Mouse (Mus musculus) forebrain, embryonic 12.5 days (tissue): ENCODE measurements around the gene Clint1. TPM values are rescaled to one million over a fixed set of nuclear protein-coding genes. Genes with fewer than 3 reads are reported as not detected.

Experiments used
- ATAC-seq: fragments of 200-750 bp; cut with Nextera tagmentation; 2 replicates; pipeline ENCODE4 v1.8.0; 2017; ENCODE audit warnings: moderate TSS enrichment; ENCODE audit not compliant: low FRiP score
- H3K27ac ChIP-seq: fragments of 300-500 bp; sonication (generic); 2 replicates; pipeline ENCODE4 v1.5.1; 2016; ENCODE audit warnings: mild to moderate bottlenecking
- H3K27me3 ChIP-seq: fragments of 300-500 bp; sonication (generic); 2 replicates; pipeline ENCODE4 v1.6.1; 2016; ENCODE audit warnings: mild to moderate bottlenecking
- H3K36me3 ChIP-seq: fragments of 300-500 bp; sonication (generic); replicated peaks from 2 replicates; pipeline ENCODE4 v1.6.1; 2016; ENCODE audit warnings: mild to moderate bottlenecking
- H3K4me1 ChIP-seq: fragments of 300-500 bp; sonication (generic); 2 replicates; pipeline ENCODE4 v1.6.1; 2016
- H3K4me2 ChIP-seq: fragments of 300-500 bp; sonication (generic); 2 replicates; pipeline ENCODE4 v1.6.1; 2016; ENCODE audit warnings: mild to moderate bottlenecking, moderate library complexity
- H3K4me3 ChIP-seq: fragments of 300-500 bp; sonication (generic); replicated peaks from 2 replicates; pipeline ENCODE4 v1.5.1; 2016; ENCODE audit warnings: mild to moderate bottlenecking
- H3K9ac ChIP-seq: fragments of 300-500 bp; sonication (generic); 2 replicates; pipeline ENCODE4 v1.6.1; 2016; ENCODE audit warnings: mild to moderate bottlenecking
- H3K9me3 ChIP-seq: fragments of 300-500 bp; sonication (generic); 2 replicates; pipeline ENCODE4 v1.6.1; 2016
- WGBS: fragments of 180-500 bp; shearing (Covaris S2); methylation state at CpG from one replicate; pipeline ENCODE4 v1.1.7; 2016; 5-methylcytosine and 5-hydroxymethylcytosine counted together
- polyA plus RNA-seq: library from polyadenylated mRNA; unstranded; fragments of >200 nt; fragmentation: Nextera tagmentation; extraction: Ambion mirVana; gene quantifications from 2 replicates; pipeline ENCODE4 v1.2.1, GENCODE M21; 2016

Clint1 gene
- polyA plus RNA-seq, 1 experiment from 2014 or later, result 76.0 TPM

DNA sequence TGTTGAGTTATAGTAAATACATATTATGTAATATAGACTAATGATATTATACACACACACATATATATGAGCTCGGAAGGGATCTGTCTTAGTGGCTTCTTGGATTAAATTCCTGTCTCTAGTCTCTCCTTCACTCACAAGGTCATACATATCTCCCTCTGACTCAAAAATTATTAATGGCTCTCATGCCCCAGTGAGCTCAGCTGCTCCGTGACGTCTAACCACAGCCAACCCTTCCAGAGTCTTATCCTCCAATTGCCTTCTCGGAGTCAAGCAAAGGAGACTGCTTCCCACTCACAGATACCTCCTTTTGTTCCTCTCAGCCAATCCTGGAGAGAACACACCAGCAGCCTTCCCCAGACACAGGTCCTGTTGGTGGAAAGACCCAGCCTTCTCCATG, 67.0 kb downstream of the Clint1 start:
- no peaks in the 10 kb centered on the region for H3K9me3 ChIP-seq
- no peak overlapping the region for H3K4me2 ChIP-seq
- ATAC-seq, result no peak
- peaks cover 12% of the 10 kb centered on the region for H3K4me1 ChIP-seq
- no peak overlapping the region for H3K27ac ChIP-seq
- H3K36me3 ChIP-seq, result no peaks in the 10 kb centered on the region
- 87% methylated on average over 4 of the region's 4 CpGs for WGBS
- H3K27me3 ChIP-seq, result no peaks in the 10 kb centered on the region; the same call in 1 of the 2 replicates
- no peak overlapping the region for H3K4me3 ChIP-seq
- H3K9ac ChIP-seq, result no peak overlapping the region

DNA sequence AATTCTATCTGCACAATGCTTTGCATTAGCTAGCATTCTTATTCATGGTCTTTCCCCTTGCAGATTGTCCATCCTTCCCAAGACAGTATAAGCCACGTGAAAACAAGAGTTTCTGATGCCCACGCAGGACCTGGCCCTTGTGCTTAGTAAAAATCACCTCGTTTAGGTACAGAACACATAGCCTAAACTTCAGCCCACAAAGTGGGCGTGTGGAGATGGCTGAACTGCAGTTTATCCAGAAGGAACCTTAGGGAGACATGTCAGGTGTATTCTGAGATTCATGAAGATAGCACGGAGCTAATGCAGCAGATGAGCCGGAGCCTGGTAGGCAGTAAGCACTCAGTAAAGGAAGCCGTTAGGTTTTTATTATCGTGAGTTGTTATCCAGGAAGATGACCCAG, 69.2 kb downstream of the Clint1 start:
- 0 out of 2 replicates have a peak, but pooled peaks have one; percentile 10 for ATAC-seq
- 0 out of 2 replicates have a peak overlapping the region, but pooled peaks have one; percentile 47 for H3K27ac ChIP-seq
- H3K9me3 ChIP-seq, result no peaks in the 10 kb centered on the region
- 47% methylated on average over 8 of the region's 8 CpGs for whole genome bisulfite sequencing
- peak overlapping the region; percentile 40 for H3K4me2 ChIP-seq
- H3K27me3 ChIP-seq, result no peaks in the 10 kb centered on the region; the same call in 1 of the 2 replicates
- H3K4me3 ChIP-seq, result no peak overlapping the region
- no peaks in the 10 kb centered on the region for H3K36me3 ChIP-seq
- peaks cover 17% of the 10 kb centered on the region for H3K4me1 ChIP-seq
- H3K9ac ChIP-seq, result no peak overlapping the region

DNA sequence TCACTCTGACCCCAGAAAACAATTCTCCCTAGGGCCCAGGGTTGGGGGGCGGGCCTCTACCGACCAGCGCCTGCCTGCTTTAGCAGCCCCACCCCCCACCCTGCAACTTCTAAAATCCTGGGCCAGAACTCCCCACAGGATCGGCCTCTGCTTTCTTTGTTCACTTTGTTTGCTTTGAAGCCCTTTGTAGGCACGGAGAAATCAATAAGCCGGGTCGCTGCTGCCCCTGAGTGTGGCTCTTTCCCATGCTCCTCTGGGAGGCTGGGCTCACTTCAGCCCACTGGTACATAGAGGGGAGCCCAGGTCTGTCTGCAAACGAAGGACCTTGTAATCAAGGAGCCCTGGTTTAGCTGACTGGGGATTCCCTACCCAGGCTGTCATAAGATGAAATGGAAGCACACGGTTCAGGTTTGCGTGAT, 69.6 kb downstream of the Clint1 start:
- 5% methylated on average over 10 of the region's 10 CpGs for whole genome bisulfite sequencing
- peaks cover 17% of the 10 kb centered on the region for H3K4me1 ChIP-seq
- peak; percentile 44; the same call in 1 of the 2 replicates for ATAC-seq
- H3K9me3 ChIP-seq, result no peaks in the 10 kb centered on the region
- H3K4me2 ChIP-seq, result peak overlapping the region; percentile 40
- 0 out of 2 replicates have a peak overlapping the region, but pooled peaks have one; percentile 47 for H3K27ac ChIP-seq
- no peaks in the 10 kb centered on the region for H3K36me3 ChIP-seq
- no peaks in the 10 kb centered on the region; the same call in 1 of the 2 replicates for H3K27me3 ChIP-seq
- H3K9ac ChIP-seq, result no peak overlapping the region
- H3K4me3 ChIP-seq, result no peak overlapping the region

DNA sequence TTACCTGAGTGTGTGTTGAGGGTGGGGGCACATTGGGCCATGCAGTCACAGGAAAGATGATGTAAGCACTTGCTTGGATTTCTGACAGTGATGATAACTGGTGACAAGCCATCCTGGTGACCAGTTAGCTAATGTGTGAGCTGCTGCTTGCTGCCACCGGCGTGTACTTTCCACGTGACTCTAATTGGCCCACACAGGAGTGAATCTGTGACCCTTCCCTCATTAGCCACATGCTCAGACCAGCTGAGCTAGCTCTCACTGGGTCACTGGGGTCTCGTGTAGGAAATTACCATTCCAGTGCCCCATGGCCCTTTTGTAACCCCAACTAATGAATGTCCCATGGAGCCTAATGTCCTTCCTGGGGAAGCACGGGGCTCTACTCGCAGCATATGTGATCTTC, 73.6 kb downstream of the Clint1 start:
- no peaks in the 10 kb centered on the region for H3K9me3 ChIP-seq
- H3K4me3 ChIP-seq, result no peak overlapping the region
- H3K27me3 ChIP-seq, result no peaks in the 10 kb centered on the region; the same call in 1 of the 2 replicates
- peaks cover 17% of the 10 kb centered on the region for H3K4me1 ChIP-seq
- ATAC-seq, result peak; percentile 31; the same call in 1 of the 2 replicates
- 48% methylated on average over 6 of the region's 6 CpGs for WGBS
- no peak overlapping the region for H3K27ac ChIP-seq
- no peak overlapping the region for H3K9ac ChIP-seq
- H3K4me2 ChIP-seq, result no peak overlapping the region
- peaks cover 5% of the 10 kb centered on the region; the same call in 1 of the 2 replicates for H3K36me3 ChIP-seq

DNA sequence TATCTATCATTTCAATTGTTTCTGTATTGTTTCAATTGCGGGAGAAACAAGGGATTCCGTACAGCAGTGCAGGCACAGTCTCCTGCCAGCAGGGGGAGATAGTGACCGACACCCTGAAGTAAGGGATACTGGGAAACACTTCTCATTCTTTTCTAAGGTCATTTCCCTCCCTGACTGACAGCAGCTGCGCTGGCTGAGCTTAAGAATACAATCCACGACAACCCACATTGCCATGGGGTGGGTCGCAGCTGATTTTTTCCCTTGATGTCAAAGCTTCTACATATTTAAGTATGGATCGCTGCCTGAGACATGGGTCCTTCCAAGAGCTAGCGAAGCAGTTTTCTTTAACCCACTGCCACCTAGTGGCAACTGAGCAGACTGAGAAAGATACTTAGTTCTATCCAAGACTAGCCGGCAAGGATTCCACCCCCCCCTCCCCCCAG, 74.8 kb downstream of the Clint1 start:
- Histone ChIP-seq H3K27ac (no peak overlapping the region), H3K27me3 (no peaks in the 10 kb centered on the region; the same call in 1 of the 2 replicates)
- WGBS, result 0% methylated on average over 9 of the region's 9 CpGs

DNA sequence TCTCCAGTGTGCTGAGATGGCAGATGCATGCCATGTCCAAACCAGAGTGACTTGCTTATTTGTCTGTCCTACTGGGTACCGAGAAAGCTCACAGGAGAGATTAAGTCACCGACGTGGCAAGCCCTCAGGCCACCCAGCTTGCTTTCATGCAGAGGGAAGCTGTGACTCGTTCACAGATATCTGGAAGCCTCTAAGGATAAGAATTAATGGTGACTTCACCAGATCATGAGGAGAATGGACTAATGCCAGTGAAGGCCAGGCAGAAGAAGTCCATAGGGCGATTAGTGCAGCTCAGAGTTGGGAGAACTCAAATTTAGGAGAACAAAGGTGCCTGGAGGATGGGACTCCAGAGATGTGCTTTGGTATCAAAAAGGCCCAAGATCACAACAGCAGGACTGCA, 75.6 kb downstream of the Clint1 start:
- no peak overlapping the region for H3K27ac ChIP-seq
- no peaks in the 10 kb centered on the region for H3K9me3 ChIP-seq
- H3K4me2 ChIP-seq, result no peak overlapping the region
- peaks cover 11% of the 10 kb centered on the region for H3K36me3 ChIP-seq
- WGBS, result 58% methylated on average over 5 of the region's 5 CpGs
- H3K4me3 ChIP-seq, result no peak overlapping the region
- peaks cover 6% of the 10 kb centered on the region; the same call in 1 of the 2 replicates for H3K4me1 ChIP-seq
- H3K9ac ChIP-seq, result no peak overlapping the region
- no peak for ATAC-seq
- H3K27me3 ChIP-seq, result no peaks in the 10 kb centered on the region; the same call in 1 of the 2 replicates

More for the DNA sequence above, 74.8 kb downstream of the Clint1 start:
- peak overlapping the region; percentile 32 for H3K4me3 ChIP-seq
- H3K9ac ChIP-seq, result no peak overlapping the region
- H3K9me3 ChIP-seq, result no peaks in the 10 kb centered on the region
- H3K4me1 ChIP-seq, result peaks cover 8% of the 10 kb centered on the region
- peak; percentile 85 for ATAC-seq
- H3K4me2 ChIP-seq, result peak overlapping the region; percentile 50
- H3K36me3 ChIP-seq, result peaks cover 9% of the 10 kb centered on the region; the same call in 1 of the 2 replicates

DNA sequence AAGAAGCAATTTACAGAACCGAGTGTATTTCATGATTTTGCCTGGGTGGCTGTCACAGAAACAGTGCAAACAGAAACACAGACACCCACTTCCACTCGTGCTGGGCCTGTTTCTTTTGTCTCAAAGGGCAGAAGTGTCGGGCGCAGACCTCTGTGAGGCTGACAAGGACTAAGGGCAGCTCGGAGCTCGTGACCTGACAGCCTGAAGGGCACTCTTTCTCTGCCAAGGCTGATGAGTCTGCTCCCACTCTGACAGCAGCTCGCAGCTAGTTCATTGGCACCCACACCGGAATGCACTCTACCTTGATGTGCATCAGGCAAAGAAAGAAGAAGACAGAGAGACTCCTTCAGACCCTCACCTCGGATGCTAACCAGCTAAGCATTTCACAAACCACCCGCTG, 77.7 kb downstream of the Clint1 start:
- Histone ChIP-seq H3K9ac (no peak overlapping the region), H3K27me3 (no peaks in the 10 kb centered on the region), H3K36me3 (peaks cover 30% of the 10 kb centered on the region), H3K4me1 (peaks cover 6% of the 10 kb centered on the region; the same call in 1 of the 2 replicates), H3K4me3 (no peak overlapping the region), H3K27ac (no peak overlapping the region), H3K9me3 (no peaks in the 10 kb centered on the region), H3K4me2 (no peak overlapping the region)
- WGBS, result 86% methylated on average over 10 of the region's 10 CpGs
- no peak for ATAC-seq

DNA sequence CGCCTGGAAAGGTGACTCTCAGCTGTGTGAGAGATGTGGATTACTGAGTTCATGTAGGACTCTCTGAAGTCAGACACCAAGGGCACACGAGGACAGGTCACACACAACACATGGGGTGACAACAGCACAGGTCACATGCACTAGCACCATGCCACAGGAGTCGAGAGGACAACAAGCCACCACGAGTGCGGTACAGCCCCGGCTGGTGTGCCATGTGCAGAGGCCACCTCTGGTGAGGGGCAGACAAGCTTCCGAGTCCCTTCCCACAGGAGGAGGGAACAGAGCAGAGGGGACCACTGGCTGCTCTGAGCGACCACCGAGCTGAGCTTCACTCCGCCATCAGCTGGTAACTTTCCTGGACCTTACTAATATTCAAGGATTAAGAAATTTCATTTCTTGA, 80.9 kb downstream of the Clint1 start:
- WGBS, result 89% methylated on average over 10 of the region's 10 CpGs
- no peaks in the 10 kb centered on the region for H3K9me3 ChIP-seq
- H3K36me3 ChIP-seq, result peaks cover 51% of the 10 kb centered on the region

DNA sequence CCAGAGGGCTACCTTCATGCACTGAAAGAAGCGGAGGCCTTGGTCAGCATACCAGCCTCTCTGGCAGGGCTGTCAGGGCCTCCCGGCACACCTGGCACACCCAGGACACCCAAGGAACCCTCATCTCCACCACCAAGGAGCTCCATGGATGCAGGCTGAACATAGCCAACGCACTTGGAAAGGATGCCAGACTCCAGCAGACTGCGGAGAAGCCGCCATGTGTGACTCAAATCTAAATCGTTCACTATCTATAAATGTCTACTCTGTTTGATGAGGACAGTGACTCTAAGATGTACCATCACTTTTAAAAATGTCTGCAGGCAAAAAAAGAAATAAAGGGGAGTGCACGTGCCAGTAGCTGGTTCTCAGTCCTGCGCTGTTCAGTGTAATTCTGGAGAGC, 85.6 kb downstream of the Clint1 start:
- H3K9ac ChIP-seq, result no peak overlapping the region
- no peak overlapping the region for H3K4me3 ChIP-seq
- no peak overlapping the region for H3K4me2 ChIP-seq
- peaks cover 41% of the 10 kb centered on the region for H3K36me3 ChIP-seq
- no peaks in the 10 kb centered on the region for H3K27me3 ChIP-seq
- no peak for ATAC-seq
- H3K27ac ChIP-seq, result no peak overlapping the region
- WGBS, result 96% methylated on average over 8 of the region's 8 CpGs
- H3K9me3 ChIP-seq, result no peaks in the 10 kb centered on the region
- H3K4me1 ChIP-seq, result no peaks in the 10 kb centered on the region

More for the DNA sequence above, 80.9 kb downstream of the Clint1 start:
- no peak for ATAC-seq
- no peaks in the 10 kb centered on the region for H3K4me1 ChIP-seq
- no peaks in the 10 kb centered on the region for H3K27me3 ChIP-seq
- H3K27ac ChIP-seq, result no peak overlapping the region
- no peak overlapping the region for H3K9ac ChIP-seq
- H3K4me3 ChIP-seq, result no peak overlapping the region
- no peak overlapping the region for H3K4me2 ChIP-seq

DNA sequence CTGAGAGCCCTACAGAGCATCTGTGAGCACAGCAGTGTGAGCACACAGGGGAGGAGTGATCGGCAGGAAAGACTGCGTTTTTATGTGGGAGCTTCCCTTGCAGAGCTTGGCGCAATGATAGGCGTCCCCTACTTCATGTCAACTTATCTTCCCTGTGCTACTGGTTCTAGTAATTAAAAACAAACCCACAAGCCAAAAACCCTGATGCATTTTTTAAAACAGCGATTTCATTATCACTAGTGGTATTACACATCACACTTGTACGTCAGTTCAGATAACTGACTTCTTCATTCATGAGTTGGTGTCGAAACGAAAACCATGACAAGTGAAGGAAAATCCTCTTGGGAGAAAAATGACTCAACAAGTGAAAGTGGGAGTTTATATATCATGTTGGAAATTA, 87.1 kb downstream of the Clint1 start:
- no peak overlapping the region for H3K4me2 ChIP-seq
- no peak overlapping the region for H3K9ac ChIP-seq
- H3K27me3 ChIP-seq, result no peaks in the 10 kb centered on the region
- peaks cover 14% of the 10 kb centered on the region for H3K4me1 ChIP-seq
- H3K9me3 ChIP-seq, result no peaks in the 10 kb centered on the region
- H3K4me3 ChIP-seq, result no peak overlapping the region
- WGBS, result 93% methylated on average over 8 of the region's 8 CpGs
- H3K27ac ChIP-seq, result no peak overlapping the region
- peaks cover 28% of the 10 kb centered on the region for H3K36me3 ChIP-seq
- ATAC-seq, result no peak

DNA sequence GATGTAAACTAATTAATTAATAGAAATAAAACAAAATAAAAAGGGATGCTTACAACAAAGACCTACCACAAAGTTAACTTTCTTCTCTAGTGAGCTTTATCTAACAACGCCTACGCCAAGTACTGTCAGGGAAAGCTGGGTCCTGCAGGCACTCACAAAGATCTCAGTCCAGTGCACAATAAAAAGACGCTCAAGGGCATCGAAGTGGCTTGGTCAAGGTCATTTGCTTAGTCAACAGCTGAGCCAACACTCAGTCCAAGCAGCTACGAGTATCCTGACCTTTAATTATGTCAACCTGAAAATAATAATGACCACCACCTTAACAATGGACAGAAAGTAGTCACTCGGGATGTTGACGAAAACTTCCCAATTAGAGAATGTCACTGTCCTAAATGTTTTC, 90.4 kb downstream of the Clint1 start:
- no peak overlapping the region for H3K27ac ChIP-seq
- no peak overlapping the region for H3K4me3 ChIP-seq
- no peaks in the 10 kb centered on the region for H3K9me3 ChIP-seq
- H3K4me1 ChIP-seq, result peaks cover 17% of the 10 kb centered on the region
- no peak overlapping the region for H3K9ac ChIP-seq
- no peak for ATAC-seq
- no peaks in the 10 kb centered on the region for H3K27me3 ChIP-seq
- H3K36me3 ChIP-seq, result peaks cover 4% of the 10 kb centered on the region
- H3K4me2 ChIP-seq, result no peak overlapping the region
- WGBS, result 85% methylated on average over 7 of the region's 7 CpGs

DNA sequence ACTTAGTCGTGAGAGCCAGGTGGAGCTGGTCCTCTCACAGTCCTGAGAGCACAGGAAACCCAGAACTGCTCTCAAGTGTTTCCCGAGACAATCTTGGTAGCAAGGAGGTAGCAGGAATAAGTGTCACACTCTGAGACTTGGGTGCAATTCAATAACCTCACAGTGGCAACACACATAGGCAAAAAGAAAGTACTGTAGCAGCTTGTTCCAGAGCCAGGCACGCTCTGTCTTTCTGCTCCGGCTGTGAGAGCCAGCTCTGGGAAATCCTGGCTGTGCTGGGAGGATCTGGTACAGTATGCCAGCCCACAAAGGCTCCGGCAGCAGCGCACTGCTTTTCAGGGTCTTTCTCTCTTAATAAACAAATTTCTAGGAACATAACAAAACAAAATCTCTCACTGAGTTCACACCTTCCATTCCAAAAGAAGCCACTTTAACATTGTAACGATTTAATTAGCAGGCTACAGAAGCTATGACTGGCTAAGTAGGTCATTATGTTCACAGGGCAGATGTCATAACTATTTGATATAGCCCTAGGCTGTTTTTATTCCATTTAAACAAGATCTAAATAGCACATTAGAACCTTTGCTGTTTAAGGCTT, 91.4 kb downstream of the Clint1 start:
- H3K9ac ChIP-seq, result 0 out of 2 replicates have a peak overlapping the region, but pooled peaks have one; percentile 81
- H3K4me3 ChIP-seq, result peak overlapping the region; percentile 84
- H3K4me1 ChIP-seq, result peaks cover 17% of the 10 kb centered on the region
- no peaks in the 10 kb centered on the region for H3K27me3 ChIP-seq
- WGBS, result 62% methylated on average over 7 of the region's 7 CpGs
- peak overlapping the region; percentile 91 for H3K4me2 ChIP-seq
- no peak for ATAC-seq
- no peaks in the 10 kb centered on the region for H3K9me3 ChIP-seq
- H3K36me3 ChIP-seq, result no peaks in the 10 kb centered on the region; the same call in 1 of the 2 replicates
- no peak overlapping the region; the same call in 1 of the 2 replicates for H3K27ac ChIP-seq
